Mouse (Mus musculus): Measurements from ENCODE around the gene Ppy. TPM values are rescaled to one million over a fixed set of nuclear protein-coding genes. Genes with fewer than 3 reads are reported as not detected.
A peak's percentile ranks its signal among the peaks of the same experiment; 100 is the strongest.

The Ppy gene
- not detected in 2 replicates for polyA plus RNA-seq (2015; fragmentation: Nextera tagmentation; extraction: Ambion mirVana)

GRCm38 (mm10) chr11:102101219-102101618 is at the start of gene Ppy:
Gene Ppy (minus strand): TSS chr11:102101319.
- 73% methylated on average over 4 of the region's 4 CpGs for WGBS
- ATAC-seq (replicated peaks; ENCODE audit: low FRiP score, low read depth), result no peak
- Histone ChIP-seq H3K4me1 (replicated peaks; ENCODE audit: insufficient read depth, low read length) (0 out of 2 replicates have a peak, but pooled peaks cover 3% of the 10 kb centered on the region), H3K27me3 (ENCODE audit: insufficient read depth, low read length) (peaks cover 15% of the 10 kb centered on the region), H3K4me2 (ENCODE audit: low read length) (no peak within 1 kb of the TSS), H3K9ac (ENCODE audit: low read depth, low read length) (no peak within 1 kb of the TSS), H3K27ac (no peak within 1 kb of the TSS), H3K36me3 (ENCODE audit: insufficient read depth, low read length) (no peaks in the 10 kb centered on the region), H3K4me3 (replicated peaks; ENCODE audit: low read depth, low read length) (no peak within 1 kb of the TSS), H3K9me3 (replicated peaks; ENCODE audit: low read length) (no peaks in the 10 kb centered on the region)
- TF ChIP-seq CTCF (IDR thresholded peaks at IDR 0.05; ENCODE audit: low read depth), result no peak
- no peak for DNase-seq (ENCODE audit: low spot score)

- DNase-seq (ENCODE audit: low spot score), result no peak
- no peak for ATAC-seq (replicated peaks; ENCODE audit: low FRiP score, low read depth)
- H3K4me1 ChIP-seq (replicated peaks; ENCODE audit: insufficient read depth, low read length), result peaks cover 9% of the 10 kb centered on the region; the same call in 1 of the 2 replicates
- TF ChIP-seq CTCF (IDR thresholded peaks at IDR 0.05; ENCODE audit: low read depth), result peak; percentile 32; the same call in 1 of the 2 replicates
- H3K9me3 ChIP-seq (replicated peaks; ENCODE audit: low read length), result no peaks in the 10 kb centered on the region
- H3K27me3 ChIP-seq (ENCODE audit: insufficient read depth, low read length), result peaks cover 36% of the 10 kb centered on the region
- 9% methylated on average over 34 of the region's 34 CpGs for WGBS
- no peak overlapping the region for H3K4me3 ChIP-seq (replicated peaks; ENCODE audit: low read depth, low read length)
- no peak overlapping the region for H3K27ac ChIP-seq
- H3K9ac ChIP-seq (ENCODE audit: low read depth, low read length), result no peak overlapping the region
- H3K4me2 ChIP-seq (ENCODE audit: low read length), result peak overlapping the region; percentile 33; the same call in 1 of the 2 replicates
- no peaks in the 10 kb centered on the region for H3K36me3 ChIP-seq (ENCODE audit: insufficient read depth, low read length)
Observed at GRCm38 (mm10) chr11:102147213-102147989, 46.3 kb upstream of the Ppy start.

- ATAC-seq (replicated peaks; ENCODE audit: low FRiP score, low read depth) (no peak), DNase-seq (ENCODE audit: low spot score) (no peak)
- H3K4me3 ChIP-seq (replicated peaks; ENCODE audit: low read depth, low read length), result no peak overlapping the region
- TF ChIP-seq CTCF (IDR thresholded peaks at IDR 0.05; ENCODE audit: low read depth), result no peak
- no peak overlapping the region for H3K9ac ChIP-seq (ENCODE audit: low read depth, low read length)
- 0 out of 2 replicates have a peak overlapping the region, but pooled peaks have one; percentile 51 for H3K4me2 ChIP-seq (ENCODE audit: low read length)
- no peak overlapping the region for H3K27ac ChIP-seq
- H3K27me3 ChIP-seq (ENCODE audit: insufficient read depth, low read length), result peaks cover 36% of the 10 kb centered on the region
- 10% methylated on average over 17 of the region's 17 CpGs for WGBS
- no peaks in the 10 kb centered on the region for H3K36me3 ChIP-seq (ENCODE audit: insufficient read depth, low read length)
- H3K9me3 ChIP-seq (replicated peaks; ENCODE audit: low read length), result no peaks in the 10 kb centered on the region
- H3K4me1 ChIP-seq (replicated peaks; ENCODE audit: insufficient read depth, low read length), result peaks cover 9% of the 10 kb centered on the region; the same call in 1 of the 2 replicates
Observed at GRCm38 (mm10) chr11:102146531-102146930, 45.4 kb upstream of the Ppy start.

- TF ChIP-seq CTCF (IDR thresholded peaks at IDR 0.05; ENCODE audit: low read depth), result no peak
- peaks cover 36% of the 10 kb centered on the region for H3K27me3 ChIP-seq (ENCODE audit: insufficient read depth, low read length)
- no peak for DNase-seq (ENCODE audit: low spot score)
- peaks cover 9% of the 10 kb centered on the region; the same call in 1 of the 2 replicates for H3K4me1 ChIP-seq (replicated peaks; ENCODE audit: insufficient read depth, low read length)
- no peak overlapping the region for H3K27ac ChIP-seq
- peak overlapping the region; percentile 26; the same call in 1 of the 2 replicates for H3K4me3 ChIP-seq (replicated peaks; ENCODE audit: low read depth, low read length)
- no peaks in the 10 kb centered on the region for H3K36me3 ChIP-seq (ENCODE audit: insufficient read depth, low read length)
- ATAC-seq (replicated peaks; ENCODE audit: low FRiP score, low read depth), result no peak
- 6% methylated on average over 16 of the region's 16 CpGs for WGBS
- H3K9ac ChIP-seq (ENCODE audit: low read depth, low read length), result no peak overlapping the region
- peak overlapping the region; percentile 51 for H3K4me2 ChIP-seq (ENCODE audit: low read length)
- no peaks in the 10 kb centered on the region for H3K9me3 ChIP-seq (replicated peaks; ENCODE audit: low read length)
Observed at GRCm38 (mm10) chr11:102146005-102146404, 44.9 kb upstream of the Ppy start.

GRCm38 (mm10) chr11:102145471-102146001 is 44.4 kb upstream of the Ppy start, which contains the start of gene Nags:
Gene Nags (plus strand): TSS chr11:102145513.
- TF ChIP-seq CTCF (IDR thresholded peaks at IDR 0.05; ENCODE audit: low read depth), result no peak
- H3K4me1 ChIP-seq (replicated peaks; ENCODE audit: insufficient read depth, low read length), result peaks cover 9% of the 10 kb centered on the region; the same call in 1 of the 2 replicates
- WGBS, result 1% methylated on average over 50 of the region's 50 CpGs

GRCm38 (mm10) chr11:102144957-102145470 is 43.9 kb upstream of the Ppy start:
- ATAC-seq (replicated peaks; ENCODE audit: low FRiP score, low read depth), result no peak
- Histone ChIP-seq H3K4me3 (replicated peaks; ENCODE audit: low read depth, low read length) (peak overlapping the region; percentile 26), H3K9me3 (replicated peaks; ENCODE audit: low read length) (no peaks in the 10 kb centered on the region), H3K9ac (ENCODE audit: low read depth, low read length) (no peak overlapping the region), H3K27ac (no peak overlapping the region), H3K4me2 (ENCODE audit: low read length) (peak overlapping the region; percentile 51), H3K27me3 (ENCODE audit: insufficient read depth, low read length) (peaks cover 36% of the 10 kb centered on the region), H3K4me1 (replicated peaks; ENCODE audit: insufficient read depth, low read length) (peaks cover 9% of the 10 kb centered on the region; the same call in 1 of the 2 replicates), H3K36me3 (ENCODE audit: insufficient read depth, low read length) (no peaks in the 10 kb centered on the region)
- DNase-seq (ENCODE audit: low spot score), result no peak
- WGBS, result 30% methylated on average over 13 of the region's 13 CpGs
- no peak for TF ChIP-seq CTCF (IDR thresholded peaks at IDR 0.05; ENCODE audit: low read depth)

More at GRCm38 (mm10) chr11:102145471-102146001, 44.4 kb upstream of the Ppy start, which contains the start of gene Nags:
- peak within 1 kb of the TSS; percentile 26 for H3K4me3 ChIP-seq (replicated peaks; ENCODE audit: low read depth, low read length)
- no peaks in the 10 kb centered on the region for H3K9me3 ChIP-seq (replicated peaks; ENCODE audit: low read length)
- no peak within 1 kb of the TSS for H3K27ac ChIP-seq
- no peaks in the 10 kb centered on the region for H3K36me3 ChIP-seq (ENCODE audit: insufficient read depth, low read length)
- no peak within 1 kb of the TSS for H3K9ac ChIP-seq (ENCODE audit: low read depth, low read length)
- no peak for DNase-seq (ENCODE audit: low spot score)
- peaks cover 36% of the 10 kb centered on the region for H3K27me3 ChIP-seq (ENCODE audit: insufficient read depth, low read length)
- no peak for ATAC-seq (replicated peaks; ENCODE audit: low FRiP score, low read depth)
- peak within 1 kb of the TSS; percentile 51 for H3K4me2 ChIP-seq (ENCODE audit: low read length)

Measured in kidney, postnatal 0 days (tissue).